Mouse (Mus musculus): ENCODE measurements at regions not wholly inside any gene's neighbourhood (a gene's known extent, or its start where the extent isn't known, plus 50 kb on each side); places are given as distances from the start of the nearest gene placed in this dataset.
"Not testable (repeated sequence)": the region's sequence is repeated elsewhere in the genome, so short reads cannot be mapped to it uniquely, and the experiment has no call there.

DNA sequence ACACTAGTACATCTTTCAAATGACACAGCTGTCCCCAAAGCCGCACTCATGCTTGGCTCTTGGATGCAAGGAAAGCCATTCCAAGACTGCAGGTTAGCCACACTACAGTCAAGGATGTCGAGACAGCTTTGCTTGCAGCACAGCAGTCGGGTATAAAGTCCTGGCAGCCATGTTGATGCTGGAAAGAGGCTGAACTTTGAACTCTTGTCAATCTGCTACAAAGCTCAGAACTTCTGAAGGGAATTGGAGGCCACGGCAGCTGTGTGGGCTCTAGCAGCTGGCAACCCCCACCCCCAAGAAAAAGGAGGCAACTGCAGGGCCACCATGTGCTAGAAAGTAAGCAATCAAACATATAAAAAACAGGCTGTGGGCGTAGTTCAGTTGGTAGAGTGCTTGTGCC lies 90.0 kb upstream of the Zcchc2 start:
- DNase-seq (ENCODE audit: low read depth): no peak

GRCm38 (mm10) chr1:105900920-105901319 lies 89.3 kb upstream of the Zcchc2 start:
- no peak for DNase-seq (ENCODE audit: low read depth)

GRCm38 (mm10) chr1:105903286-105904115 lies 86.7 kb upstream of the Zcchc2 start:
- no peak for DNase-seq (ENCODE audit: low read depth)

DNA sequence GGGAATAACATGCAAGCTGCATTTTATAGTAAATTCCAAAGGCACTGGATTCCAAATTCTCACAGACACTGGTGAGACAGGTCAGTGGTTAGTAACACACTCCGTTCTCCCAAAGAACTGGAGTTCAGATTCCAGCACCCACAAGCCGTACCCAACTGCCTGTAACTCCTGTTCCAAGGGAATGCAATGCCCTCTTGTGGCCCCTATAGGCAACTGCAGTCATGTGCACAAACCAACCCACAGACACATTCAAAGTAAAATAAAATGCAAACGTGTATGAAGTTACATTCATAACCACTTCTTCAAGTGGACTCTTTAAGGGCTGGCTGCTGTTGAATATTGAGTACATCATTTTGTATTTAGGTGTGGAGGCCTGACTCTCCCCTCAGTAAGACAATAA lies 85.5 kb upstream of the Zcchc2 start:
- DNase-seq (ENCODE audit: low read depth): peak; percentile 30

DNA sequence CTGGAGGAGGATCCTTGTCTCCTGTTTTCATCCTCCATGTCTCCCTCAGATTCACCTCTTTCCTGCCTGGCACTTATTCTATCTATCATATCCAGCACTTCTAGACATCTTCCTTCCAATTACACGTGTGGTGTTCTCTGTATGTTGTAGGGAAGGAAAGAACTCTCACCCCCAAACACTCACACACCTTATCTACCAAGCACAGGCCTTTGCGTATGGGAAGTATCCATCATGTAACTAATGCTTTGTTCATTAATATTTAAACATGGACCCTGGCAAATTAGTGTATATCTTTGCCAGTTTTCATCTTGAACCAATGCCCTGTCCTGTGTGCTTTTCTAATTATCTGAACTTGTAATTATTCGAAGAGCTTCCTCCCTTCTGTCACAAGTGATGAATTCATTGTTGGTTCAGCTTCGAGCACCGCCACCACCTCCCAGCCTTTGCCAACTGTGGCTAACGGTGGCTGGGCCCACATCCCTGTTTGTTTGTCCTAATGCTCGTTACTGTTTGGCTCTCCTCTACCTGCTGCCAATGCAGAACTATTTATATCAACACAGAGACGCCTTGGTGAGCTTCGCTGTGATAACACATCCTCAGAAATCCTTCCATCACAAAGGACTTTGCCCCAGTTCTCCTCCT lies 84.3 kb upstream of the Zcchc2 start:
- no peak for DNase-seq (ENCODE audit: low read depth)

GRCm38 (mm10) chr1:105906427-105906798 lies 83.8 kb upstream of the Zcchc2 start:
- peak; percentile 79 for DNase-seq (ENCODE audit: low read depth)

DNA sequence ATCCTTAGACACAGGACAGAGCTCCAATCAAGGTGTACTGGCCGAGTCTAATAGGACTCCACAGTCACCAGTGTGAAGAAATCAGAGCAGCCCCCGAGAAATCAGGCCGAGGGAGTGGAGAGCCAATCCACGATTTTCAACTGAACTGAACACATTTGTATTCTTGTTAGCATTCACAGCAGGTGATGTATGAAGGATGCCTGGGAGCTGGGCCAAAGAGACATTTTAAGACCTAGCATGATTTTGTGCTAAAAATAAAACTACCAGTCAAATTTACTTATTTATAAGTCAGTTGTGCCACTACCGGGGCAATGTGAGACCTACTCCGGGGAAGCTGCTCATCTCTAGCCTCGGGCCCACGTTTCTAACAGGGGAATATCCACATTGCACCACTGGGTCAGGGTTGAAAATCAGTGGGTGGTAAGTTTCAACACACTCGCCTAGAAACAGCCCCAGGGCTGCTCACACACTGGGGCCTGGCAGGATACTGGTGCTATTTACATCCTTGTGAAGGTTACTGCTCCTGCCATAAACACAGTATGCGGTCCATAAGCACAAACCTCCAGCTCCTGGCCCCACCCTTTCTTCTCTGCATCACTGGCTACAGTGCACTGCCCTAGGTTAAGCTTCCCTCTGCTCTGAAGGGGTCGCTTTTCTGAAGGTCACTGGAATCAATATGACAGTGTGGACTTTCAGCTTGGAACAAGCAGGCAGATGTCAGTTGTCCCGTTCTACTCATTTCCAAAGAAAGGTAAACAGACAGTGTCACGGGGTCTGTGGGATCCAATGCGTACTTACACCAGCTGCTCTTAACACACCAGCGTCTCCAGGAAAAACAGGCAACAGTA lies 82.0 kb upstream of the Zcchc2 start:
- no peak for DNase-seq (ENCODE audit: low read depth)

DNA sequence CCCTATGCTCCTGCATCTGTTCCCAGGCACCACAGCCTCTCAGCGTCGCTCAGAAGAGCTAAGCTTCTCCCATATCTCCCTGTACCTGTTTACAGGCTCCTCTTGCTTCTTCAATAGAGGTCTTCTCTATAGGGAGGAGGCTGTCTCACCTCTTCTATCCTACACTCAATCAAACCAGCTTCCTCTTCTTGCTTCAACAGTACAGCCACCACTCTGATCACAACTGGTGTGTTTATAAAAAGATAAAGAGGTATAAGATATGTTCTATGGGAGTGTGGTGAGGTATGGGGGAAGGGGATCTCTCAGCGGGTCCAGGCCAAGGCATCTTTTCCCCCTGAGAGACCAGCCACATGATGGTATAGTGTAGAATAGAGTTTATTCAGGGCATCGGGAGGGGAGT lies 81.1 kb upstream of the Zcchc2 start:
- DNase-seq (ENCODE audit: low read depth): no peak

DNA sequence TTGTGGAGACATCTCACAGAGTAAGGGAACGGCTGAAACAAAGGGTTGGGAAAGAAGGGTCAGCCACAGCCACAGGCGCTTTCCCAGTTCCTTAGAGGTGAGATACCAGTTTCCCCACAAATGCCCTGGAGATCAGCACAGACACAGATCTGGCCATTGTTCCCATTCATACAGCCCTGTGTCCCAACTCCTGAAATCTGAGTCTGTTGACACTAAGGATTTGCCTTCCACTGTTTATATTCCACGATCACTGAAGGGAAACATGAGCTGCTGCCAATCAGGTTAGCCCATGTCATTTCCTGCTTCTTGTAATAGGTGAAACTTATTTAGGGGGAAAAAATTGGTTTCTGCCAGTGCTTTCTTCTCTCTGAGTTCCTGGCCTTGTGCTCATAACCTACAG lies 78.5 kb upstream of the Zcchc2 start:
- DNase-seq (ENCODE audit: low read depth): no peak

GRCm38 (mm10) chr1:105921842-105922241 lies 68.4 kb upstream of the Zcchc2 start:
- DNase-seq (ENCODE audit: low read depth): peak; percentile 21

DNA sequence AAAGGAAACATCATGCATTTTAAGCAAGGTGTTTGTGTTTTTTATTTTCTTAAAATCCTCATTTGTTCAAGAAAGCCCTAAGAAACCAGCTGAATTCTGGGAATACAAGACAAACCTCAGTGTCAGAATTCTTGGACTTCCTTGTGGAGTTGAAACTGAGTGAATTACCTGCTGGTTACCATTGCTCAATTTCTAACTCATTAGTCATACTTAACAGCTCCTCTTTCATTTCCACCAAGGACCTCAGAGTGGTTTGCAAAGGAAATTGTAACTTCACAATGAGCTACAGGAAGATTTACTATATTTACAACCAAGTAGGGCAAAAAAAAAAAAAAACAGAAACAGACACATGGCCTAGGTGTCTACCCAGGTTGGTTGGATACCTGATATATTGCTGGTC lies 67.6 kb upstream of the Zcchc2 start:
- peak; percentile 64 for DNase-seq (ENCODE audit: low read depth)

DNA sequence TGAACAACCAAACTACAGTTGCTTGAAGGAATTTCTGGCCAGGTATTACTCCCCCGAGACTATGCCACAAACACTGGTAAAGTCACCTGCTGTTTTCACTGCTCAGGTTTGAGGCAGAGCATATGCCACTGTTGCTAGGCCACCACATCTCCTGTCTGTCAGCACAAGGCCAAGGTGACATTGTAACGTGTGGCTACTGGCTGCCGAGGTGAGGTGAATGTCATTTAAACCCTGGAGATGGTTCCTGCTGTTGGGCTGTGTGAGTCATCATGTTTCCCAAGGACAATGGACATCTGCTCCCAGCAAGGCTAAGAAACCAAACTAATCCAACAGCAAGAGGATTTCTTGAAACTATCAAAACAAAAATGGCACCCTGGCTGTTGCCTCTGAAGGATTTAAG lies 67.2 kb upstream of the Zcchc2 start:
- DNase-seq (ENCODE audit: low read depth): peak; percentile 26

- peak; percentile 26 for DNase-seq (ENCODE audit: low read depth)
Measured at GRCm38 (mm10) chr1:105925617-105926370, 64.4 kb upstream of the Zcchc2 start.

DNA sequence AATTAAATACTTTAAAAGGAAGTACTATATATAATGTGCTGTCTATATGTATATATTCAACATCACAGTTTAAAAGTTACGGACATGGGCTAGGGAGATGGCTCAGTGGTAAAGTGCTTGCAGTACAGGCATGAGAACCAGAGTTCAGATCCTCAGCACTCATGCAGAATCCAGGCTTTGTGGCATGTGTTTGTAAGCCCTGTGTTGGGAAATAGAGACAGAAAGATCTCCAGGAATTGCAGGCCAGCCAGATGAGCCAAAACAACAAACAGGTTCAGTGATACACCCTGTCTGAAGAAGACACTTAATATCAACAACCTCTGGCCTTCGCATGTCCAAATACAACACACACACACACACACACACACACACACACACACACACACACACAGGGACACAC lies 63.3 kb upstream of the Zcchc2 start:
- DNase-seq (ENCODE audit: low read depth): no peak

DNA sequence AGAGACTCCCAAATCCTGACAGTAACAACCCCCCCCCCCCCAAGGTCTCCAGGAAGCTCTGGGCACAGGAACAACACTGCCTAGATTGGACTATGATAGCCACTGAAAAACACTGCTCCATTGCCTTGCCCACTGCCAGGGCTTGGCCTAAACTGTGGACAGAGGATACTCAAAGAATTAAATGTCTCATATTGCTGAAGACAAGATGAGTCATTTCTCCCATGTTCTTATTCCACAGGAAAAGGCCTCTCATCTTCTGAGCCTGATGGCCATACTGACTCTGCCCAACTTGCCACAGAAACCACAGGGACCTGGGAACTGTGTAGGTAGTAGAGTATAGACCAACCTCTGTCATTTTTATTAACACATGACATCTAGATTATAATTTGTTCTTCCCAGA lies 59.4 kb upstream of the Zcchc2 start:
- DNase-seq (ENCODE audit: low read depth): peak; percentile 88

GRCm38 (mm10) chr1:105934171-105934570 lies 56.0 kb upstream of the Zcchc2 start:
- not testable (repeated sequence) for DNase-seq (ENCODE audit: low read depth)

All from 416B (cell line).